Mouse (Mus musculus): ENCODE results near the gene Clec3a.
A peak's percentile ranks its signal among the peaks of the same experiment; 100 is the strongest.

GRCm38 (mm10) chr8:114438236-114438635, 20.4 kb downstream of the Clec3a start:
- no peak for TF ChIP-seq MAFK (IDR thresholded peaks at IDR 0.05; ENCODE audit: insufficient read depth, low read depth, low read length)
- no peak for TF ChIP-seq HCFC1 (IDR thresholded peaks at IDR 0.05; ENCODE audit: borderline replicate concordance, insufficient read depth, low read length)
- peak; percentile 38; the same call in 1 of the 2 replicates for TF ChIP-seq ZC3H11A (IDR thresholded peaks at IDR 0.05; ENCODE audit: borderline replicate concordance, low read depth, low read length)
- no peak for TF ChIP-seq ZNF384 (IDR thresholded peaks at IDR 0.05; ENCODE audit: low read depth, low read length)
- TF ChIP-seq CHD2 (IDR thresholded peaks at IDR 0.05; ENCODE audit: low read depth, low read length) = no peak

All from ES-E14 (cell line).